Mouse (Mus musculus): Measurements from ENCODE around the gene Dvl2. TPM values are rescaled to one million over a fixed set of nuclear protein-coding genes. Genes with fewer than 3 reads are reported as not detected.

Dvl2 gene
- total and polyA plus RNA-seq, 3 experiments, result 32.7 to 71.8 (median 49.6) TPM

DNA sequence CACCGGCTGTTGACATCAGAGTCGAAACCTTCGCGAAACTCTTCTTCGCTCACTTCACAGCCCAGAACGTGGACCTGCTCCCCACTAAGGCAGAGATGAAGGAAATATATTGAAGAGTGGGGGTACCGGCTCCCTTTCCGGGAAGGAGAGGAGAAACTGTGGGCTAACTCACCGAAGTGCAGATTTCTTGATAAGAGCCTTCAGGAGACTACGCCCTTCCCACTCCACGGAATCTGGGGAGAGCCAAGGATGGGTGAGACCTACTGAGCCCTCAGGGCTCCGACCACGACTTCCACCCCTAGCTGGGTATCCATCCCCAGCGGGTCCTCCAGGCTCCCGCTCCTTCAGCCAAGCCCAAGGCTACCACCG is 20.6 kb upstream of the Dvl2 start:
- ATAC-seq (ENCODE audit: extremely low read depth, insufficient number of reproducible peaks, low FRiP score, poor library complexity, severe bottlenecking) (no peak), DNase-seq (ENCODE audit: low spot score) (no peak)
- TF ChIP-seq GATA1 (IDR thresholded peaks at IDR 0.05; ENCODE audit: borderline replicate concordance, low read length) (no peak), TAL1 (conservative IDR thresholded peaks at IDR 0.05; ENCODE audit: low read depth, low read length) (no peak), CTCF (IDR thresholded peaks at IDR 0.05; ENCODE audit: low read depth, low read length) (no peak)
- Histone ChIP-seq H3K27me3 (ENCODE audit: insufficient read depth, low read length) (no peaks in the 10 kb centered on the region), H3K9me3 (replicated peaks) (no peaks in the 10 kb centered on the region), H3K4me3 (ENCODE audit: low read depth, low read length) (peak overlapping the region; percentile 79), H3K4me1 (ENCODE audit: insufficient read depth, low read depth, low read length) (peaks cover 30% of the 10 kb centered on the region), H3K36me3 (replicated peaks) (peaks cover 63% of the 10 kb centered on the region)

DNA sequence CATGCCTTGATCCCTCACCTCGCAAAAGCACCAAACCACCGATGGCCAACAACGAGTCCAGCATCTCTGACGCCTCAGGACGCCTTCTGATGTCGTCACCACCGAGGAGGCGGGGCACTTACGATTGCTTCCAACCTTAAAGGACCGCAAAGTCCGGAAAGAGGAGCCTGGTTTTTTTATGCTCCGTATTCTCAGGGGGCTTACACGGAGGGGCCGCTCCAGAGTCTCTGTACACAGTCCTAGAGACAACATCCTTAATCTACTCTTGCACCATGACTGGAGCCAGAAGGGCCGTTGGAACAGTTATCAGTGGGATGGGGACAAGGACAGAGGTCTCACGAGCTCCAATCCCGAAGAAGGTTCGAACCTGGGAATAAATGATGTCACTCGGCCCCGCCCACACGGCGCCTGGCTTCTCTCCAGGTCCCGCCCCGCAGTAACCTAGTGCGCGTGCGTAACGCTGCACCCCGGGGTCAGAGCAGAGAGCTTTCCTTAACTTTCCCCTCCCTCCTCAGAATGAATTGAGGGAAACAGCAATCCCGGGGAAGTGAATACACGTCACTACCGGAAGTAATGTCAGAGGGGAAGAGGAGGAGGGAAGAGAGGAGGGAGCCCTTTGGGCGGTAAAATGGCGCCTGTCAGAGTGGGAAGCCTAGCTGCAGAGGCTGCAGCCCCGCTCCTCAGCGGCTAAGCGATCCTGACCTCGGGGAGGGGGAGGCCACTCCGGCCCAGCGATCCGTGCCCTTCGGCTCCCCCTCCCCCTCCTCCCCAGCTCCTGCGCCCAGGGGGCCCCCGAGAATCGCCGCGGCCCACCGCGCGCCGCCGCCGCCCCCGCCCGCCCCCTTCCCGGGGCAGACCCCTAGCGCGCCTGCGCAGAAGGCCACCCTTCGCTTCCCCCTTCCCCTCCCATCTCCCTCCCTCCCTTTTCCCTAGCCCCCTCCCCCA is 19.9 kb upstream of the Dvl2 start:
- Histone ChIP-seq H3K4me1 (ENCODE audit: insufficient read depth, low read depth, low read length) (peaks cover 34% of the 10 kb centered on the region), H3K9me3 (replicated peaks) (no peaks in the 10 kb centered on the region)
- no peak for TF ChIP-seq GATA1 (IDR thresholded peaks at IDR 0.05; ENCODE audit: borderline replicate concordance, low read length)
- no peak for TF ChIP-seq TAL1 (conservative IDR thresholded peaks at IDR 0.05; ENCODE audit: low read depth, low read length)
- no peak for TF ChIP-seq GATA2 (IDR thresholded peaks at IDR 0.05; ENCODE audit: borderline replicate concordance, low read depth, low read length)
- TF ChIP-seq POLR2AphosphoS5 (IDR thresholded peaks at IDR 0.05; ENCODE audit: insufficient replicate concordance, low read depth, low read length), result no peak
- no peak for TF ChIP-seq CTCF (IDR thresholded peaks at IDR 0.05; ENCODE audit: low read depth, low read length)

DNA sequence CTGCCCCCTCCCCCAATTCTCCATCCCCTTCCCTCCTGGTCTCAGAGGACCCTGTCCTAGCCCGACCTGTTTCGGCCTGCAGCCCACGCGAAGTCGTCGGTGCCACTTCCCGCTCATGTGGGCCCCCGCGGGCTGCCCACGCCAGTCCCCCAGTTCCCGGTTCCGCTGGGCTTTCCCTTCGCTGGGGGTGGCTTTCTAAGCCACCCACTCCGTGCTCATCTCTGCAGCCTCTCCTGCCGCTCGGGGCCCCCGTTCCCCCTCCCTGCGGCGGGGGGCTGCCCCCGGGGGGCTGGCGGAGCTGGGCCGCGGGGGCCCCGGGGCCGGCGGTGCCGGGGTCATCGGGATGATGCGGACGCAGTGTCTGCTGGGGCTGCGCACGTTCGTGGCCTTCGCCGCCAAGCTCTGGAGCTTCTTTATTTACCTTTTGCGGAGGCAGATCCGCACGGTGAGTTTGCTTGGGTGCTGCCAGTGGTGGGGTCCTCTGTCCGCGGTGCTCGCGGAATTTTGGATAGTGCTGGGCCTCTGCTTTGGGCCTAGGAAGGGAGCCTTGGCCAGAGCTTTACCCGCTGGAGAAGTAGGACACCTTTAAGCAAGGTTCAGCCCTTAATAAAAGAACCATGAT is 19.1 kb upstream of the Dvl2 start, which contains the start of gene Ctdnep1:
Gene Ctdnep1 (plus strand): TSS at position 16 of the 622 bp plus-strand sequence.
- no peak for DNase-seq (ENCODE audit: low spot score)

More for the DNA sequence above, 19.9 kb upstream of the Dvl2 start:
- peak; percentile 90 for ATAC-seq (ENCODE audit: extremely low read depth, insufficient number of reproducible peaks, low FRiP score, poor library complexity, severe bottlenecking)
- H3K36me3 ChIP-seq (replicated peaks), result peaks cover 63% of the 10 kb centered on the region
- no peaks in the 10 kb centered on the region for H3K27me3 ChIP-seq (ENCODE audit: insufficient read depth, low read length)
- peak; percentile 90 for DNase-seq (ENCODE audit: low spot score)
- H3K4me3 ChIP-seq (ENCODE audit: low read depth, low read length), result peak overlapping the region; percentile 79

DNA sequence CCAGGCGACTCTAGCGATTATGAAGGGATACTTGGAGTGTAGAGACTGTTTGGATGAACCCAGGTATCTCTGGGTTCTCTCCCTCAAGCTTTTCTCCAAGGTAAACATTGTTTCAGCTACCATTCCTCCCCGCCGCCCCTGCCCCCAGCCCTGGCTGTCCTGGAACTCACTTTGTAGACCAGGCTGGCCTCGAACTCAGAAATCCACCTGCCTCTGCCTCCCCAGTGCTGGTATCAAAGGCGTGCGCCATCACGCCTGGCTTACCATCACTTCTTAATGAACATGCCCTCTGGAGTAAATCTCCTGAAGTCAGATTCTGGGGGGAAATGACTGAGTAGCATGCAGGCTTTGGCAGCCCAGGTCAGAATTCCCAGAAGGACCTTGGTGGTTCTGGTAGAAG is 18.2 kb upstream of the Dvl2 start, which contains the start of gene Elp5:
Gene Elp5 (minus strand): TSS at position 293 of the 400 bp plus-strand sequence.
- no peak for DNase-seq (ENCODE audit: low spot score)

More for the DNA sequence above, 19.1 kb upstream of the Dvl2 start, which contains the start of gene Ctdnep1:
- H3K4me3 ChIP-seq (ENCODE audit: low read depth, low read length), result peak within 1 kb of the TSS; percentile 79
- ATAC-seq (ENCODE audit: extremely low read depth, insufficient number of reproducible peaks, low FRiP score, poor library complexity, severe bottlenecking), result no peak
- H3K9me3 ChIP-seq (replicated peaks), result no peaks in the 10 kb centered on the region
- peaks cover 62% of the 10 kb centered on the region for H3K36me3 ChIP-seq (replicated peaks)
- TF ChIP-seq TAL1 (conservative IDR thresholded peaks at IDR 0.05; ENCODE audit: low read depth, low read length) (no peak), CTCF (IDR thresholded peaks at IDR 0.05; ENCODE audit: low read depth, low read length) (no peak), GATA1 (IDR thresholded peaks at IDR 0.05; ENCODE audit: borderline replicate concordance, low read length) (no peak), POLR2AphosphoS5 (IDR thresholded peaks at IDR 0.05; ENCODE audit: insufficient replicate concordance, low read depth, low read length) (no peak), GATA2 (IDR thresholded peaks at IDR 0.05; ENCODE audit: borderline replicate concordance, low read depth, low read length) (no peak)
- H3K27me3 ChIP-seq (ENCODE audit: insufficient read depth, low read length), result no peaks in the 10 kb centered on the region
- peaks cover 34% of the 10 kb centered on the region for H3K4me1 ChIP-seq (ENCODE audit: insufficient read depth, low read depth, low read length)

DNA sequence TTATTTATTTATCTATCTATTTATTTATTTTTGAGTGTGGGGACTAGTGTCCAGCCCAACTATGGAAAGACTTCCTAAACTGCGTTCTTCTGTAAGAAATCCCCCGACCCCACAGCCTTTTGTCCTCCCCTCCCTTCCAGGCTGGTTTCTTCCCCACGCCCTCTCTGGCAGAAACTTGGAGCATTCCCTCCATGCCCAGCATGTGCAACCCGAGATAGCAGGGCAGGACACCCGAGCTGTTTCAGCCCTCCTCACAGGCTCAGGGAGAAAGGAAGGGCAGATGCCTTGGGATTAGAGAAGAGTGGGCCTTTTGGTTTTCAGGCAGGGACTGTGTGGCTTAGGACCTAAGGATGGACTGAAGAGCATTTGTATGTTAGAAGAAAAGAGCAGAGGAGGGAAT is 17.5 kb upstream of the Dvl2 start:
- Histone ChIP-seq H3K9me3 (replicated peaks) (no peaks in the 10 kb centered on the region), H3K36me3 (replicated peaks) (peaks cover 63% of the 10 kb centered on the region), H3K4me1 (ENCODE audit: insufficient read depth, low read depth, low read length) (peaks cover 34% of the 10 kb centered on the region), H3K27me3 (ENCODE audit: insufficient read depth, low read length) (no peaks in the 10 kb centered on the region), H3K4me3 (ENCODE audit: low read depth, low read length) (peak overlapping the region; percentile 50; the same call in 1 of the 2 replicates)
- TF ChIP-seq CTCF (IDR thresholded peaks at IDR 0.05; ENCODE audit: low read depth, low read length) (no peak), GATA2 (IDR thresholded peaks at IDR 0.05; ENCODE audit: borderline replicate concordance, low read depth, low read length) (no peak), GATA1 (IDR thresholded peaks at IDR 0.05; ENCODE audit: borderline replicate concordance, low read length) (no peak), TAL1 (conservative IDR thresholded peaks at IDR 0.05; ENCODE audit: low read depth, low read length) (no peak), POLR2AphosphoS5 (IDR thresholded peaks at IDR 0.05; ENCODE audit: insufficient replicate concordance, low read depth, low read length) (no peak)
- DNase-seq (ENCODE audit: low spot score) (no peak), ATAC-seq (ENCODE audit: extremely low read depth, insufficient number of reproducible peaks, low FRiP score, poor library complexity, severe bottlenecking) (no peak)

More for the DNA sequence above, 18.2 kb upstream of the Dvl2 start, which contains the start of gene Elp5:
- no peaks in the 10 kb centered on the region for H3K9me3 ChIP-seq (replicated peaks)
- H3K36me3 ChIP-seq (replicated peaks), result peaks cover 62% of the 10 kb centered on the region
- no peaks in the 10 kb centered on the region for H3K27me3 ChIP-seq (ENCODE audit: insufficient read depth, low read length)
- peaks cover 34% of the 10 kb centered on the region for H3K4me1 ChIP-seq (ENCODE audit: insufficient read depth, low read depth, low read length)
- peak within 1 kb of the TSS; percentile 79 for H3K4me3 ChIP-seq (ENCODE audit: low read depth, low read length)
- no peak for ATAC-seq (ENCODE audit: extremely low read depth, insufficient number of reproducible peaks, low FRiP score, poor library complexity, severe bottlenecking)
- no peak for TF ChIP-seq POLR2AphosphoS5 (IDR thresholded peaks at IDR 0.05; ENCODE audit: insufficient replicate concordance, low read depth, low read length)
- TF ChIP-seq TAL1 (conservative IDR thresholded peaks at IDR 0.05; ENCODE audit: low read depth, low read length), result no peak
- TF ChIP-seq GATA2 (IDR thresholded peaks at IDR 0.05; ENCODE audit: borderline replicate concordance, low read depth, low read length), result no peak
- TF ChIP-seq CTCF (IDR thresholded peaks at IDR 0.05; ENCODE audit: low read depth, low read length), result no peak
- TF ChIP-seq GATA1 (IDR thresholded peaks at IDR 0.05; ENCODE audit: borderline replicate concordance, low read length), result no peak

DNA sequence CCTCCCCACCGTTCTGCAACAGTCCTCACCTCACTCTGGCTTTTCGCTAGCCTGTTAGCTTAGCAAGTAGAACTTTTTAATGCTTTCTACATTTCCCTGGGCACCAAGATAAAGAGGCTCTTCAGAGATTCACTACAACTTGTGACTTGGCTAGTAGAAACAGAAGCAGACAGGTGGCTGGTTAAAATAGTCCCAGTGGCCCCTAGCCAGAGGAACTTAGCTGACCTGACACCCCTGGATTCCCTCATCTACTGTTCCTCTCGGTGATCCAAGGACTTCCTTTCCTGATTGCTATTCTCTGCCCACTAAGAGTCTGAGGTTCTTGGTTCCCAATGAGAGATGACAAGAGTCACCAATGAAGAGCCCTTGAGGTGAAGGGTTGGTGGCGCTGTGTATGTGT is 17.0 kb upstream of the Dvl2 start:
- Histone ChIP-seq H3K27me3 (ENCODE audit: insufficient read depth, low read length) (no peaks in the 10 kb centered on the region), H3K36me3 (replicated peaks) (peaks cover 63% of the 10 kb centered on the region)

More for the DNA sequence above, 17.0 kb upstream of the Dvl2 start:
- H3K9me3 ChIP-seq (replicated peaks), result no peaks in the 10 kb centered on the region
- no peak for TF ChIP-seq TAL1 (conservative IDR thresholded peaks at IDR 0.05; ENCODE audit: low read depth, low read length)
- TF ChIP-seq POLR2AphosphoS5 (IDR thresholded peaks at IDR 0.05; ENCODE audit: insufficient replicate concordance, low read depth, low read length), result no peak
- TF ChIP-seq CTCF (IDR thresholded peaks at IDR 0.05; ENCODE audit: low read depth, low read length), result no peak
- TF ChIP-seq GATA2 (IDR thresholded peaks at IDR 0.05; ENCODE audit: borderline replicate concordance, low read depth, low read length), result no peak
- no peak for TF ChIP-seq GATA1 (IDR thresholded peaks at IDR 0.05; ENCODE audit: borderline replicate concordance, low read length)
- ATAC-seq (ENCODE audit: extremely low read depth, insufficient number of reproducible peaks, low FRiP score, poor library complexity, severe bottlenecking) (no peak), DNase-seq (ENCODE audit: low spot score) (no peak)
- no peak overlapping the region; the same call in 1 of the 2 replicates for H3K4me3 ChIP-seq (ENCODE audit: low read depth, low read length)
- peaks cover 34% of the 10 kb centered on the region for H3K4me1 ChIP-seq (ENCODE audit: insufficient read depth, low read depth, low read length)

Data from G1E (cell line).